Mouse (Mus musculus) ovary, postnatal 10 days (tissue): Measurements from ENCODE around the gene Epx.
"Not testable (repeated sequence)": the region's sequence is repeated elsewhere in the genome, so short reads cannot be mapped to it uniquely, and the experiment has no call there.

ENCODE experiments used
- DNase-seq: peaks from one replicate; pipeline ENCODE4 v3.0.0; 2022; ENCODE audit warnings: low spot score

Gene Epx

DNA sequence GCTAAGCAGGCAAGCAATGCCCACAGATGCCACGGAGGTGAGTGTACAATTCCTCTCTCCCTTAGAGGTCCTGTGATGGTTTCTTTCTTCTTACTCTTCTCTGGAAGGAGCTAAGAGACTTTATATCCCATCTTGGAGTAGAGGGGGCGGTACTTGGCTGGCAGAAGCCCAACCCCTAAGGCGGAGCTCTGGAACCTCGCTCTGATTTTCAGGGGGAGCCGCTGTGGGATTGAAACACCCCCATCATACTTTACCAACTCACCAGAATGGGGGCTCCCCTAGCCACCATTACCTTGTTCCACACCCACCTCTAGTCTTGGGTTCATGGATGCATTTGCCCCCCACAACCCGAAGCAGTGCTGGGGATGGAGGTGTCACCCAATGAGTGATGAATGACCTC, at the start of gene Epx:
Epx (minus strand) TSS at position 101 of the 400 bp plus-strand sequence.
- no peak for DNase-seq

DNA sequence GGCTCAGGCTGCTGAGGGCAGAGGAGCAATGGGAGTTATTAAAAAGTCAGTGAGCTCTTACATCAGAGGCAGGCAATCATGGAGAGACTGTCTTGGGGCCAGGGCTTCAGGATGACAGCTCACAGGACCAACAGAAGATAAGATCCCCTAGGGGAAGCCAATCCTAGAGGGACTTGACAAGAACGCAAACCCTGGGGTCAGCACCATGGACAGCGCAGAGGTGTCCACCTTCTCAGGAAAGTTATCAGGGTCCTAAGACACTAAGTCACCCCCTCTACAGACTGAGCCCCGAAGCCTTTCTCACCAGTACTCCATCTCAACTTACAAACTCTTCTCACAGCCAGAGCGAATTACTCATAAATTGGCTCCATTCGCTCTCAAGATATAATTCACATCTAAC, 45.6 kb upstream of the Epx start, which contains the start of gene Olfr464:
Olfr464 (minus strand) TSS at position 2 of the 400 bp plus-strand sequence.
- no peak for DNase-seq

DNA sequence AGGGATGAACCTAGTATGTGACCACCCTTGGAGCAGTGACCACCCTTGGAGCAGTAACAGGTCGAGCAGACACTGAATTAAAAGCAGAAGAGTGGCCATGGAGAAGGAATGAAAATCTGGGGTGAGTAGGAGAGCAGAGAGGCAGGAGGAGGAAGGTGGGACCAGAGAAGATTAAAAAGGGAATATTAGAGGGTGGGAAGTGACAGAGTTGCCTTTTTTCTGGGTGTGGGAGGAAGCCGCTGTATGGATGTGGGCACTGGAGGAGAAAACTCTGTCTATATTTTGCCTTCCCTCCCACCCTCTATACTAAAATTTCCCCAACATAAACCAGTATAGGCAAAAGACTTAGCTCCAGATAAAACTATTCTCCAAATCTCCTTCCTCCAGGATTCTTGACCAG, 45.0 kb upstream of the Epx start:
- DNase-seq = no peak

DNA sequence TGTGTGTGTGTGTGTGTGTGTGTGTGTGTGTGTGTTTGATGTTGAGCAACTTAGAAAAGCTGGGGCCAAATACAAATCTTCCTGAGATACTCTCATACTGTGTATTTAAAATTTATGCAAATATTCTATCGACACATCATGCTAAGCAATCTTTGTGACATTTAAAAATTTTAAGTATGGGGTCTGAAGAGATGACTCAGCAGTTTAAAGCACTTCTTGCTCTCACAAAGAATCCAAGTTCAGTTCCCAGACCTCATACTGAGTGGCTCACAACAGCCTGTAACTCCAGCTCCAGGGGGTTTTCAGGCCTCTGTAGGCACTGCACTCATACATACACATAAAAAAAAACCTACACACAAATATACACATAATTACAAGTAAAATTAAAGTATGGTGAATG, 40.7 kb upstream of the Epx start:
- DNase-seq = no peak

GRCm38 (mm10) chr11:87904331-87904730, 29.0 kb upstream of the Epx start:
- no peak for DNase-seq

- DNase-seq = no peak
These were observed 22.0 kb upstream of the Epx start, which contains the start of gene Olfr463 for GRCm38 (mm10) chr11:87897287-87897686. Olfr463 (minus strand) TSS chr11:87897387.

- no peak for DNase-seq
These were observed 16.8 kb upstream of the Epx start, which contains the start of gene Olfr462 for GRCm38 (mm10) chr11:87892168-87892567. Olfr462 (minus strand) TSS chr11:87892268.

GRCm38 (mm10) chr11:87884856-87885255, 9.5 kb upstream of the Epx start:
- no peak for DNase-seq

DNA sequence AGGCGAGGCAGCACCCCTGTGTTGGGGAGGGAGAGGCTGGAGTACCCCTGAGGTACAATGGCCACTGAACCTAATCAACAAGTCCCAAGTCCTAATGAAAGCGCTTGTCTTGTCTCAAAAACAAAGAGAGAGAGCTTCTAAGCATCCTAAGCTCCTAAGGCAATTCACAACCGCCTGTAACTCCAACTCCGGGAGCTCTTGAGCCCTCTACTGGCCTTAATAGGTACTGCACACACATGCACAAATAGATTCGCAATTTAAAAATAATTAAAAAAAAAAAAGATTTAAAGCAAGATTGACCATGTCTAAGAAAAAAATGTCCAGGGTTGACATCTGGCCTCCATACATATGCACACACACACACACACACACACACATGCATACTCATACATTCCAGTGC, 8.2 kb upstream of the Epx start:
- DNase-seq = no peak

GRCm38 (mm10) chr11:87881714-87882113, 6.4 kb upstream of the Epx start:
- DNase-seq = no peak

DNA sequence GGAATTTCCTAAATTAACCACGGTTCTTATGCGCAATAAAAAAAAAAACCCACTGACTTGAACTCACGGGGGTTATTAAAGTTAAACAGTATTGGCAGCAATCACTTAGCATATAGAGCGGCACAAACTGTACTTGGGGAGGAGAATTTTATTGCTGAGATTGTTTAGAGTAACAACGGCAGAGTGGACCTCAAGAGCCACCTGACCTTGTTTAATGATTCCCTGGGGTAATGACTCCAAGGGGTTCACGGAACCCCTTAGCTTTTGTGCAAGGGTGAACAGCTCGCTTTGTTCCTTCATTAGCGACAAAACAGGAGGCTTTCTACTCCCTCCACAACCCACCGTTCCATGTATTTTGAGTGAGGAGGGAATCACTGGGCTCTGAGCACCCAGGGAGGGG, 4.5 kb upstream of the Epx start:
- DNase-seq = no peak

DNA sequence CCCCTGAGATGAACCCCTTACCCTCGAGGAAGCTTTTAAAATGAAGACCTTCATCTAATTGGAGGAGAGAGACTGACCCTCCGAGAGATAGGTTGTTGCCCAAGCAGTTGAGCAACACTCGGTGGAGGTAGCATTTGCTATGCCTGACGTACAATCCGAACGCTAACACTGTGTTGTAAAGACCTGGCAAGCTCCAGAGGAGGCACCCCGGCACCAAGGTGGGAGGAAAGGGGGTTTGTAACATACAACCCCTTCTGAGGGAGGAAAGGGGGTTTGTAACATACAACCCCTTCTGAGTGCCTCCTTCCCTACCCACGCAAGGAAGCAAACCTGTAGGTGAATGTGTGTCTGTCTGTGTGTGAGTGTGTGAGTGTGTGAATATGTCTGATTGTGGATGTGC, 3.6 kb downstream of the Epx start:
- DNase-seq = no peak

DNA sequence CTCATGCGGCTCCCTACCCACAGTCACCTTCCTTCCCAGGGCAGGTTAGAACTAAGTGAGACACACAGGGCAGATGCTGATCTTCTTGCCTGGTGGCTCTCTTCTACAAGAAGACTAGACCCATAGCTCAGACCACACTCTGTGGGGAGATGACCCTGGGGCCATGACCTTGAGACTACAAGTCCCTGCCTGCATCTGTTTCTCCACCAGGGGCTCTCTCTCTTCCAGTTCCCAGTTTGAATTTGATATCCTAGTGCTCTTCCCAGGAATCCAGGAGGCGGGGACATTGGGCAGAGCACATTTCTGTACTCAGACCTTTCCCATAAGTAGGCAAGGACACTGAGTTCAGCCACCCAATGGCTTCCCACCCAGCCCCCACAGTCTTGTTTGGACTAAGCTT, 5.2 kb downstream of the Epx start:
- no peak for DNase-seq

DNA sequence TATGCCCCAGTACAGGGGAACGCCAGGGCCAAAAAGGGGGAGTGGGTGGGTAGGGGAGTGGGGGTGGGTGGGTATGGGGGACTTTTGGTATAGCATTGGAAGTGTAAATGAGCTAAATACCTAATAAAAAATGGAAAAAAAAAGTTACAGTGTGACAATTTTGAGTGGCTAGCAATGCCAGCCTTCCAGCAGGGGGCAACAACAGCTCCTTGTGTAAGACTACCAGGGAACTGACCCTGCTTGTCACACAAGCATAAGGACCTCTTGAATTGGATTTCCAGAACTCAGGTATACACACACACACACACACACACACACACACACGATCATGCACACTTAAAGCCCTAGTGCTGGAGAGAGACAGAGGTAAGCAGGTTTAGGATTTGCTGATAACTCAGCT, 8.4 kb downstream of the Epx start:
- not testable (repeated sequence) for DNase-seq

GRCm38 (mm10) chr11:87862805-87863204, 12.5 kb downstream of the Epx start:
- no peak for DNase-seq

GRCm38 (mm10) chr11:87860426-87860825, 14.9 kb downstream of the Epx start:
- no peak for DNase-seq

DNA sequence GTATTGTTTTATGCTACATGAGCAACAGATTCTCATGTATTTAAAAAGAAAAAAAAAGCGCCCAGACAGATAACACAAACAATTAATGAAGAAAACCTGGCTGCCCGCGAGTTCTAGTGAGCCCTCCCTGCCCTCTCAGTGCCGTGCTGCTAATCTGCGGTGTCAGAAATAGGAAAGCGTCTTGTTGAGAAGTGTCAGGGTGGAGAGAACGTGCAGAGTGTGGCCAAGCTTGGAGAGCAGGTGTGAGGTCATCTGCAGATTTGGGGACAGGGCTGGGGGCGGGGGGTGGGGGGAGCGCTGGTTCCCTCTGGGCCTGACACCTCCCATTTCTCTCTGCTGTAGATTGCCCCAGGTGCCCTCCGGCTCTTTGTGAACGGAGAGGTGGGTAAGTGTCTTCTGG, 16.1 kb downstream of the Epx start:
- DNase-seq = no peak

DNA sequence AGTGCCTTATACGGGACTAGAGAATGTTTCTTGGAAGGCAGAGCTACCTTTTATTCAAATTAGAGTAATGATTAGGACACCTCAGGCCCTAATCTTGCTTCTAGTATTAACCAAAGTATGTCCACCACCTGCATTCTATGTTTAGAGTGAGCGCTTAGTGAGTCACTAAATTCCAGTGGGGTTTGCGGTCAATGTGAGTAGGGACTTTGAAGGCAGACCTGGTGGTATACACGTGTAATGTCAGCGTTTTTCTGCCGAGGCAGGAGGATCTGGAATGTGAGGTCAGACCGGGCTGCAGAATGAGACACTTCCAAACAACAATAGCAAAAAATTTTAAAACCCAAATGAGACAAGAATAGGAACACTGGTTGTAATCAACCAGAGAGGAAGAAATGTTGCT, 20.8 kb downstream of the Epx start:
- DNase-seq = no peak

DNA sequence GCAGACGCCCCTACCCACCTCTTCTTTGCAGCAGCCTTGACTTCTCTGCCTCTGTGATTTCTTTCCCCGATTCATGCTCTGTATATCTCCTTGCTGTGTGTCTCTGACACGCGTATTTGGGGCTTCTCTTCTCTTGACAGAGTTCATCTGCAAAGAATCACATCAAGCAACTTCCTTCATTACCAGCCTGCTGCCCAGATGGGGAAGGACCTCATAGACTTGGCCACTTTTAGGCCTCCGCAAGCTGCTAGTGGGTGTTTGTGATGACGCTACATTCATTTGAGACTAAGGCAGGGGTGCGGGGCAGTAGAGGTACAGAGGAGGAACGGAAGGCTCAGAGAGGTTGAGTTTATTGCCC, 21.8 kb downstream of the Epx start:
- no peak for DNase-seq

- peak; percentile 79 for DNase-seq
These were observed 22.4 kb downstream of the Epx start, which contains the start of gene Mks1 for GRCm38 (mm10) chr11:87852690-87853596. Mks1 (plus strand) TSS chr11:87853215.

DNA sequence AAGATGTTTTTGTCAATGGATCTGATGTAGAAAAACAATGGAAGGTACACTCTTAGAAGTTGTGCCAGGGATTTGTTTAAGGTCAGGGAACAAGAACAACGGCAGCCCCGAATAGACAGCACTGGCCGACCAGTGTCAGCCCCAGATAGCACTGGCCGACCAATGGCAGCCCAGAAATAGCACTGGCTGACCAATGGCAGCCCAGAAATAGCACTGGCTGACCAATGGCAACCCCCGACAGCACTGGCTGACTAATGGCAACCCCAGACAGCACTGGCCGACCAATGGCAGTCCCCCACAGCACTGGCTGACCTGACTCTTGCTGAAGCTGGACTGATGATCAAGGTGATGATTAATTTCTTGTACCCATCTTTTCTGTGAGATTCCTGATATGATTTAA, 27.5 kb downstream of the Epx start:
- no peak for DNase-seq

DNA sequence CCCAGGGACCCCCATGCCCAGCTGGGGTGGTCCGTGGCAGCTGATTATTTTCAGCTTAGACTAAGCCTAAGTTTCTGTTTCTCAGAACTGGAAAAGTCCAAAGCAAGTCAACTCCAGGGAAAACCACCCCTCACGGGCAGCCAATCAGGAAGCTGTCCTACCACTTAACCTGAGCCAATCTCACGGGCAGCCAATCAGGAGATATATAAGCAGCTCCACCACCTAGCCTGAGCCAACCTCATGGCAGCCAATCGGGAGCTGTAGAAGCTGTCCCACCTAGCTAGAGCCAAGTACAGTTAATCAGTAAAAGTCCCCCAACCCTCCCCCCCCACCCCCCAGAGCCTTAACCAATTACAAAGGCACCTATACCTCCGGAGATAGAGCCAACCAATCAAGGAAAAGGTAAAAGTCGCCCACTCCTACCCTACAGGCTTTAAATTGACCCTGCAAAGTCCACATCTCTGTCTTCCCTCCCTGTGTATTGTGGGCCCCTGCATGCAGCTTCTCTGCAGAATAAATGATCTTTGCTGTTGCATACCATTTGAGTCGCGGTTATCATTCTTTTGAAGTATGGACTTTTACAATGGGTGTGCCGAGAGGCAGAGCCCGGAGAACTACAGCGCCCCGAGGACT, 28.3 kb downstream of the Epx start:
- no peak for DNase-seq

DNA sequence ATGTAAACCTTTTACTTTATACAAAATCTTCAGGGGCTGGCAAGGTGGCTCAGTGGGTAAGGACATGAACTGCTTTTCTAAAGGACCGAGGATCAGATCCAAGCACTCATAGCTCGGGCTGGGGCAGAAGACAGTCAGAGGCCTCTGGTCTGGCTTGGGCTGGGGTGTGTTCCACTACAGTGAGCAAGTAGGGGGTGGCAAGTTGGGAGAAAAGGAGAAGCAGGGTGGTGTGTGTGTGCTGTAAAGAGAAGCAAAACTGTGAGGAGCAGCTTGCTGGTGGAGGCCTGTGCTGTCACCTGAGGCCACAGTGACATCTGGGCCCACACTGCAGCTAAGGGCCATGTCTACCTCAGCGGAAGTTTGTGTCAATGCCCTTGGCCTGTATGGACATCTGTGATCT, 33.9 kb downstream of the Epx start:
- no peak for DNase-seq
